Mouse (Mus musculus) thymus, postnatal 0 days (tissue): ENCODE results near the gene Gimap3. TPM values are rescaled to one million over a fixed set of nuclear protein-coding genes. Genes with fewer than 3 reads are reported as not detected.

Experiments
- DNase-seq: peaks from one replicate; pipeline ENCODE4 v3.0.0-alpha.2; 2015; ENCODE audit warnings: low spot score
- polyA plus RNA-seq: library from polyadenylated mRNA; unstranded; fragments of >200 nt; fragmentation: Nextera tagmentation; extraction: Ambion mirVana; gene quantifications from 2 replicates; pipeline ENCODE4 v1.2.1, GENCODE M21; 2015

The Gimap3 gene
- polyA plus RNA-seq, 1 experiment from 2014 or later = 5.3 TPM

DNA sequence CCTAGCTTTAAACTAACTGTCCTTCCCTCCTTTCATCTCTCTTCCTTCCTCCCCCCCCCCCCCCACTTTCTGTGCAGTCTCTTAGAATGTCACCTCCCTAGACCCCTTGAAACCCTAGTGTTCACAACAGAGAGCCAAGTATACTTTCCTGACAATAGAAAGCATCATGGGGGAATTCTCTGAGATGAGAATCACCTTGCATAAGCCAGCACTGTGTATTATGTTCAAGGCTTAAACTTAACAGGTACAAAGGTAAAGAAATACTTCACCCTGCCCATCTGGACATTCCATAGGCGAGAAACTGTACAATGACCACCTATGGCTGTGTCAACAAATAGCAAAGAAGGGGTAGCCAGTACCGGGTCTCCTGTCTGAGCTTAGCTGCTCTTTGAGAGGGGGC, 25.2 kb downstream of the Gimap3 start:
- DNase-seq = no peak

- no peak for DNase-seq
Measured at GRCm38 (mm10) chr6:48742422-48743351, 28.0 kb downstream of the Gimap3 start.

GRCm38 (mm10) chr6:48741711-48742206, 28.9 kb downstream of the Gimap3 start:
- DNase-seq = peak; percentile 47

DNA sequence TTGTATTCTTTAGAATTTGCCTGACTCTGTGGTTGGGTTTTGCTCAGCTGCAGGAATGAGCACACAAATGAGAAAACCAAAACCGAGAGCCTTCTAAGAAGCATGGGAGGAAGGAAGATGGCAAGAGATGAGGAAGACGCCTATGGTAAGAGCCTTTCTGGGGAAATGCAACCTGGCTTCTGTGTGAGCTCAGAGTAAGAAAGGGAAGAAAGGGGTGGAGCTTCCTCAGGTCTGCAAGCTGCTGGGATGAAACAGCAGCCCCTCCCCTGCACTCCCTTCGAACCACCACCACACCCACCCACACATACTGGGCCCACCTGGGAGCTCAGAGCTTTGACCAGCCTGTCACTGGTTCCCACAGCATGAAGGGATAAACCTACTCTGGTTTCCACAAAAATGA, 29.4 kb downstream of the Gimap3 start:
- DNase-seq = peak; percentile 55

- peak; percentile 16 for DNase-seq
Measured at GRCm38 (mm10) chr6:48740501-48741169, 30.0 kb downstream of the Gimap3 start.

GRCm38 (mm10) chr6:48739780-48740055, 30.9 kb downstream of the Gimap3 start:
- no peak for DNase-seq

DNA sequence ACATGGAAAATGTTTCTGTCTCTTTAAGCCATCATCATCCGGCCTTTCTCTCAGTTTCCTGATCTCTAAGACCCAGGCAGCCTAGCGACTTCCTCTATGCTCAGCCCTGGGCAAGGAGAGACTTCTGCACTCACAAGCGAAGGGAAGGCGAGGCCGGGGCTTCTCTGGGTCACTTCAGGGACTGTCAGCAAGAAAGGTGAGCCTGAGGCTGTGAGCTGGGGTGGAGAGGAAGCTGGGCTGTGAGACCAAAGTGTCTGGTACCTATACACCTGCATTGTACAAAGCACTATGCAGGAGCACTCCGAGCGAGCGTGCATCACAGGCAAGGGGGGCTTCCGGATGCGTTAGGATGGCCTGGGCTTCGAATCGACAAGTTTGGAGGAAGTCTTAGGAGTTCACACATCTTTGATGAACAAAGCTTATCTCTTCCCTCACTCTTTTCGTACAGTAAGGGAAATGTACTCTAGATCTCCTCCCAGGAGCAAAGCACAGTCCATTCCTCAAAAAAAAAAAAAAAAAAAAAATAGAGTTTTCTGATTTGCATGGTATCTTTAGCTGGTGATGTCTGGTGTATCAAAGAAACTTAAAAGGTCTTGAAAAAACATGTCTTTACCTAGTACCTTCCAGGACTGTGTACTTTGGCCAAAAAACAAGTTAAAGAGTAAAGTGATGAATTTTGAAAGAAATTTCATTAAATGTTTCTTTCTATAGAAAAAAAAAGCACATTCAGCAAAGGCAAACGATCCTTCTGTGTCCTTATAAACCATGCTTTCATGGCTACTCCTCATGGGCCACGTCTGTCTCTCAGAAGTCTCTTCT, 31.5 kb downstream of the Gimap3 start, which contains the start of gene Gimap1:
Gene Gimap1 (plus strand): TSS at position 94 of the 819 bp plus-strand sequence.
- peak; percentile 80 for DNase-seq

GRCm38 (mm10) chr6:48737688-48738087, 33.0 kb downstream of the Gimap3 start:
- no peak for DNase-seq

GRCm38 (mm10) chr6:48737053-48737452, 33.6 kb downstream of the Gimap3 start:
- no peak for DNase-seq

DNA sequence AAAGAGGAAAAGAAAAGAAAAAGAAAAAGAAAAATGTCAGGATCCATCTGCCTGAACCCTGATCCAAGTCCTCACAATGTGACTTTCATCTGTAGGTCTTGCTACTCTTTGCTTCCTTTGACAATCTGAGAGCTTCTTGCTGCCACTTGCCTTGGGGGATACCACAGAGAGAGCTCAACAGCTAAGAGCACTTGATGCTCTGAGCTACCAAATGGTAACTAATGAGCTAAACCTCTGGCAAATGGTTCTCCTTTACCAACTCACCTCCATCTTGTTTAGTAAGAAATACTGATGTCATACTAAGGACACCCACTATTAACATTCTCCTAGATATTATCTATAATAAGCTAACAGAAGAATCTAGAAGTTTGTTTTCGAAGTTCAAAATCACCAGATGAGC, 37.0 kb downstream of the Gimap3 start:
- DNase-seq = peak; percentile 40

- peak; percentile 94 for DNase-seq
Measured at GRCm38 (mm10) chr6:48732864-48733304, 37.8 kb downstream of the Gimap3 start.

DNA sequence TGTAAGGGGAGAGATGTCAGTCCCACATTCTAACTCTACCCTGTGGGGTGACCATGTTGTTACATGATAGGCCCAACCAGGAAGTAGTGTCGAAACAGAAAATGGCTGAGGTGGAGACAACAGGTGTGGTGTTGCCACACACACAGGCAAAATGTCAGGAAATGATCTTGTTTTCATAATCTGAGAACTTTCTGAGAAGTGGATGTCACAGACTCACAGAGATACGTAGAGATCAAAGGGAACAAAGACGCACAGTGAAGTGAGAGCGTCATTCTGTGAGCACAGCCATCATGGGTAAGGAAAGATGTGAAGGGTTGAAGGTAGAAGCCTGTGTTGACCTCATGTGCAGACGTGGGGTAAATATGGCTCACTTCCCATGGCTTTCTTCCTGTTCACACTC, 42.9 kb downstream of the Gimap3 start:
- DNase-seq = peak; percentile 56

DNA sequence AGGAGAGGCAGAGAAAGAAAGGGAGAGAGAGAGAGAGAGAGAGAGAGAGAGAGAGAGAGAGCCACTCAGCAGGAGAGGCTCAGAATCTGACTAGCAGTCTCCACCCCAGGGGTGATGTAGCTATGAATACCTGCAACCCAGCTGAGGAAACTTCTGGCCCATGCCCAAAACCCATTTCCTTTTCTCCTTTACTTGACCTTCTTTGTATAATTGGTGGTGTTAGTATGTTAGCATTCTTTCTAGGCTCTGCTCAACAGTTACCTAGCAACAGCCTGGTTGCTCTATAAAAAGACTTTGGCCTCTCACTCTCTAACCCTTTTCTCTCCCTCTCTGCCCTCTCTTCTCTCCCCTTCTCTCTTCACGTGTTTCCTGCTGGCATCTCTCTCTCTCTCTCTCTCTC, 45.2 kb downstream of the Gimap3 start:
- no peak for DNase-seq

GRCm38 (mm10) chr6:48723468-48723867, 47.2 kb downstream of the Gimap3 start:
- DNase-seq = no peak

DNA sequence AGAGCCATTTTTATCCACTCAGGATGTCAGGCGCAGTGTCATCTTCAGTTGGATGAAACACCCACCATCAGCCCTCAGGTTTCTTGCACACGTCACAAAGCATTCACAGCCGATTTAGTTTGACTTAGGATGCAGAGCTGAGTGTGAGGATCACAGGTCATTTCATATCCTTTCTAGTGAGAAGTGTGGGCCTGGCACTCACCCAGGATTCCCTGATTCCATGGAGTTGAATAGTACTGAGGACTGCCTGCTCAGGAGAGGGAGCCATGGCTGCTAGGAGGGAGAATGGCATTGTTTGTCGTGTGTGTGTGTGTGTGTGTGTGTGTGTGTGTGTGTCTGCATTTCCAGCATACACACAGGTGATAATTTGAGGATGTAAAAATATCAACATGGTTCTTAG, 50.3 kb downstream of the Gimap3 start:
- no peak for DNase-seq

DNA sequence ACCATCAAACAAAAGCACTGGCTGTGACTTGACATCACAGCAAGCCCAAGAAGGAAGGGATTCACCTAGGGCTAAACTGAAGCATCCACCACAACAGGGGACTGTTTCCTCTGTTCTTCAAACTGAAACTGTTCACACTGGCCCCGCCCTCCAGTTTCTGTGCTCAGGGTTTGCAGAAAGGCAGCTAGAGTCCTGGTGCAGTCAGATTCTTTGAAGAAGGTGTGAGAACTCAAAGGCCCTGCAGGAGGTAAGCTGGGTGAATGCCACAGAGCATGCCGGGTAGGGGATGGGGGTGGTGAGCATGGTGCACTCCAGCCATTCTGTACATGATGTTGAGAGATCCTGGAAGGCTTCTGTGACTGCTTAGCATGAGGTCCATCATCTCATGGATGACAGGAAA, 52.2 kb downstream of the Gimap3 start, which contains the start of the genes Gm28053 and Gimap7:
Gene Gm28053 (plus strand): TSS at position 153 of the 400 bp plus-strand sequence.
Gene Gimap7 (plus strand): TSS at position 167 of the 400 bp plus-strand sequence.
- peak; percentile 88 for DNase-seq

Other genes starting within 250 kb of the Gimap3 start
- 0.78 and 1.1 TPM in 2 replicates for gene Atp6v0e2, start 233.2 kb downstream of the Gimap3 start, polyA plus RNA-seq
- gene Lrrc61, start 216.1 kb downstream of the Gimap3 start, polyA plus RNA-seq = 6.1 and 6.8 TPM in 2 replicates
- 14.9 and 18.0 TPM in 2 replicates for gene Rarres2, start 198.1 kb downstream of the Gimap3 start, polyA plus RNA-seq
- gene Gm45021, start 181.2 kb downstream of the Gimap3 start, polyA plus RNA-seq = 0.48 TPM in 1 of 2 replicates, not detected in the other
- 15.5 and 15.6 TPM in 2 replicates for gene Repin1, start 177.0 kb downstream of the Gimap3 start, polyA plus RNA-seq
- not detected in 2 replicates for gene Gm44965, start 176.9 kb downstream of the Gimap3 start, polyA plus RNA-seq
- 6.8 and 6.9 TPM in 2 replicates for gene Zfp775, start 168.8 kb downstream of the Gimap3 start, polyA plus RNA-seq
- gene AI854703, start 144.1 kb downstream of the Gimap3 start, polyA plus RNA-seq = 2.0 and 2.3 TPM in 2 replicates
- 11.8 and 12.8 TPM in 2 replicates for gene Gimap8, start 123.6 kb downstream of the Gimap3 start, polyA plus RNA-seq
- 164 and 172 TPM in 2 replicates for gene Gimap9, start 94.7 kb downstream of the Gimap3 start, polyA plus RNA-seq
- gene Gimap4, start 86.3 kb downstream of the Gimap3 start, polyA plus RNA-seq = 33.0 and 34.3 TPM in 2 replicates
- 184 TPM in 2 replicates for gene Gimap6, start 62.6 kb downstream of the Gimap3 start, polyA plus RNA-seq
- 11.0 and 13.9 TPM in 2 replicates for gene Gm28053, start 52.2 kb downstream of the Gimap3 start, polyA plus RNA-seq
- gene Gimap7, start 52.2 kb downstream of the Gimap3 start, polyA plus RNA-seq = 6.5 and 6.7 TPM in 2 replicates
- 148 and 170 TPM in 2 replicates for gene Gimap1, start 31.8 kb downstream of the Gimap3 start, polyA plus RNA-seq
- 23.7 and 29.6 TPM in 2 replicates for gene Gimap5, start 24.7 kb downstream of the Gimap3 start, polyA plus RNA-seq
- gene Tmem176a, start 70.1 kb upstream of the Gimap3 start, polyA plus RNA-seq = 129 and 134 TPM in 2 replicates
- 304 TPM in 2 replicates for gene Tmem176b, start 70.6 kb upstream of the Gimap3 start, polyA plus RNA-seq
- gene Aoc1, start 102.0 kb upstream of the Gimap3 start, polyA plus RNA-seq = 0.66 and 0.86 TPM in 2 replicates
- gene 1600015I10Rik, start 159.0 kb upstream of the Gimap3 start, polyA plus RNA-seq = 0.06 and 0.10 TPM in 2 replicates
- gene Doxl2, start 204.1 kb upstream of the Gimap3 start, polyA plus RNA-seq = 0.18 TPM in 1 of 2 replicates, not detected in the other
- gene Svs1, start 216.0 kb upstream of the Gimap3 start, polyA plus RNA-seq = not detected in 2 replicates